Mouse (Mus musculus) cortical plate, adult 2 months (tissue): Measurements from ENCODE around the gene Insm2.

ENCODE experiments used
- CTCF ChIP-seq: fragments of 200-500 bp; IDR thresholded peaks from 2 replicates; pipeline ENCODE4 v1.5.1; 2011; ENCODE audit warnings: mild to moderate bottlenecking, control low read depth, low read length; ENCODE audit not compliant: insufficient read depth; ENCODE audit errors: extremely low read depth
- POLR2A ChIP-seq: fragments of 200-500 bp; IDR thresholded peaks from 2 replicates; pipeline ENCODE4 v1.6.1; 2011; ENCODE audit warnings: mild to moderate bottlenecking, low read length, control low read depth; ENCODE audit not compliant: insufficient read depth; ENCODE audit errors: extremely low read depth

DNA sequence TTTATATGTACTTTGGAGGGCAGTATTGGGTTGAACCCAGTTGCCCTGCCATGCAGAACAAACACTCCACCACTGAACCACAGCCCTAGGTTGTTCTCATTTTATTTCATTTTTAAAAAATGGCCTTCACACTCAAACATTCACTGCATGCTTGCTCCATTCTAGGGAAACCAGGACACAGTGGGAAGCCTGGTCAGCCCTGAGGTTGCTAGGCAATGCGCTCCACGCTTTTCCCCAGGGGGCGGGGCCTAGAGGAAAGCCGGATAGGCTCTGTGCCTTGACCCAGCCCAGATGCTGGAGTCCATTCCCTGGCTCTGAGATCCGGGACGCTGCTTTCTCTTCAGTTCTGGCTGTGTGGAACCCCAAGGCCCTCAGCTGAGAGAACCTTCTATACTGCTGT is 25.4 kb upstream of the Insm2 start:
- TF ChIP-seq CTCF (no peak), POLR2A (no peak)
